Mouse (Mus musculus) limb, embryonic 15.5 days (tissue): ENCODE measurements around the gene Lgr4. TPM values are rescaled to one million over a fixed set of nuclear protein-coding genes. Genes with fewer than 3 reads are reported as not detected.

Experiments
- ATAC-seq: fragments of 200-750 bp; cut with Nextera tagmentation; 2 replicates; pipeline ENCODE4 v1.8.0; 2017; ENCODE audit warnings: low read depth, moderate TSS enrichment; ENCODE audit not compliant: insufficient number of reproducible peaks, low FRiP score, low TSS enrichment
- H3K27ac ChIP-seq: fragments of 300-500 bp; sonication (generic); 2 replicates; pipeline ENCODE4 v1.5.1; 2015; ENCODE audit warnings: moderate library complexity, mild to moderate bottlenecking, inconsistent platforms
- H3K27me3 ChIP-seq: fragments of 300-500 bp; sonication (generic); 2 replicates; pipeline ENCODE4 v1.6.1; 2015; ENCODE audit warnings: inconsistent platforms
- H3K36me3 ChIP-seq: fragments of 300-500 bp; sonication (generic); 2 replicates; pipeline ENCODE4 v1.6.1; 2015; ENCODE audit warnings: inconsistent platforms
- H3K4me1 ChIP-seq: fragments of 300-500 bp; sonication (generic); 2 replicates; pipeline ENCODE4 v1.6.1; 2015; ENCODE audit warnings: inconsistent platforms
- H3K4me2 ChIP-seq: fragments of 300-500 bp; sonication (generic); 2 replicates; pipeline ENCODE4 v1.6.1; 2015; ENCODE audit warnings: mild to moderate bottlenecking, inconsistent platforms
- H3K4me3 ChIP-seq: fragments of 300-500 bp; sonication (generic); 2 replicates; pipeline ENCODE4 v1.5.1; 2015; ENCODE audit warnings: mild to moderate bottlenecking, inconsistent platforms
- H3K9ac ChIP-seq: fragments of 300-500 bp; sonication (generic); 2 replicates; pipeline ENCODE4 v1.6.1; 2015; ENCODE audit warnings: inconsistent platforms
- H3K9me3 ChIP-seq: fragments of 300-500 bp; sonication (generic); 2 replicates; pipeline ENCODE4 v1.6.1; 2016; ENCODE audit warnings: inconsistent platforms
- WGBS: fragments of 180-500 bp; shearing (Covaris S2); methylation state at CpG from one replicate; pipeline ENCODE4 v1.1.7; 2015; 5-methylcytosine and 5-hydroxymethylcytosine counted together
- polyA plus RNA-seq: library from polyadenylated mRNA; unstranded; fragments of >200 nt; fragmentation: Nextera tagmentation; extraction: Ambion mirVana; gene quantifications from 2 replicates; pipeline ENCODE4 v1.2.1, GENCODE M21; 2015

Gene Lgr4
- polyA plus RNA-seq, 1 experiment from 2014 or later, result 15.1 TPM

- Histone ChIP-seq H3K9ac (no peak overlapping the region), H3K9me3 (no peaks in the 10 kb centered on the region), H3K27me3 (no peaks in the 10 kb centered on the region), H3K4me3 (no peak overlapping the region), H3K4me2 (no peak overlapping the region), H3K4me1 (no peaks in the 10 kb centered on the region), H3K36me3 (peaks cover 27% of the 10 kb centered on the region), H3K27ac (no peak overlapping the region)
- WGBS, result under 1% methylated on average over 7 of the region's 7 CpGs
- no peak for ATAC-seq
Measured at GRCm38 (mm10) chr2:109904171-109904821, 13.2 kb upstream of the Lgr4 start.

- 60% methylated on average over 2 of the region's 2 CpGs for WGBS
- no peaks in the 10 kb centered on the region for H3K27me3 ChIP-seq
- no peak for ATAC-seq
- no peak overlapping the region for H3K27ac ChIP-seq
- no peak overlapping the region for H3K4me3 ChIP-seq
- no peak overlapping the region for H3K9ac ChIP-seq
- no peak overlapping the region for H3K4me2 ChIP-seq
- H3K4me1 ChIP-seq, result no peaks in the 10 kb centered on the region
- H3K36me3 ChIP-seq, result no peaks in the 10 kb centered on the region
- no peaks in the 10 kb centered on the region for H3K9me3 ChIP-seq
Measured at GRCm38 (mm10) chr2:109909122-109909521, 8.3 kb upstream of the Lgr4 start.

- H3K27ac ChIP-seq, result no peak overlapping the region
- H3K36me3 ChIP-seq, result no peaks in the 10 kb centered on the region
- H3K4me3 ChIP-seq, result no peak overlapping the region
- no peak overlapping the region for H3K4me2 ChIP-seq
- WGBS, result 73% methylated on average over 8 of the region's 8 CpGs
- H3K4me1 ChIP-seq, result peaks cover 5% of the 10 kb centered on the region; the same call in 1 of the 2 replicates
- H3K9ac ChIP-seq, result no peak overlapping the region
- H3K27me3 ChIP-seq, result no peaks in the 10 kb centered on the region
- no peak for ATAC-seq
- no peaks in the 10 kb centered on the region for H3K9me3 ChIP-seq
Measured at GRCm38 (mm10) chr2:109912216-109912615, 5.2 kb upstream of the Lgr4 start.

- H3K27me3 ChIP-seq, result no peaks in the 10 kb centered on the region
- no peak overlapping the region for H3K4me3 ChIP-seq
- WGBS, result 81% methylated on average over 12 of the region's 12 CpGs
- no peak overlapping the region for H3K9ac ChIP-seq
- peaks cover 6% of the 10 kb centered on the region; the same call in 1 of the 2 replicates for H3K4me1 ChIP-seq
- H3K27ac ChIP-seq, result no peak overlapping the region
- ATAC-seq, result no peak
- no peak overlapping the region for H3K4me2 ChIP-seq
- no peaks in the 10 kb centered on the region for H3K9me3 ChIP-seq
- no peaks in the 10 kb centered on the region for H3K36me3 ChIP-seq
Measured at GRCm38 (mm10) chr2:109912766-109913165, 4.7 kb upstream of the Lgr4 start.

- no peak overlapping the region for H3K9ac ChIP-seq
- no peak overlapping the region for H3K4me3 ChIP-seq
- H3K27ac ChIP-seq, result no peak overlapping the region
- no peak for ATAC-seq
- WGBS, result 65% methylated on average over 8 of the region's 8 CpGs
- H3K4me1 ChIP-seq, result peaks cover 6% of the 10 kb centered on the region; the same call in 1 of the 2 replicates
- no peaks in the 10 kb centered on the region for H3K27me3 ChIP-seq
- H3K36me3 ChIP-seq, result no peaks in the 10 kb centered on the region
- no peak overlapping the region for H3K4me2 ChIP-seq
- no peaks in the 10 kb centered on the region for H3K9me3 ChIP-seq
Measured at GRCm38 (mm10) chr2:109913241-109913640, 4.2 kb upstream of the Lgr4 start.

GRCm38 (mm10) chr2:109914601-109915000 is 2.8 kb upstream of the Lgr4 start:
- no peak overlapping the region for H3K9ac ChIP-seq
- H3K4me3 ChIP-seq, result no peak overlapping the region
- peaks cover 18% of the 10 kb centered on the region for H3K4me1 ChIP-seq
- no peaks in the 10 kb centered on the region for H3K9me3 ChIP-seq
- no peaks in the 10 kb centered on the region for H3K27me3 ChIP-seq
- H3K36me3 ChIP-seq, result no peaks in the 10 kb centered on the region
- H3K27ac ChIP-seq, result no peak overlapping the region
- no peak overlapping the region for H3K4me2 ChIP-seq
- ATAC-seq, result no peak

- Histone ChIP-seq H3K4me2 (peak overlapping the region; percentile 69), H3K9me3 (no peaks in the 10 kb centered on the region), H3K27ac (no peak overlapping the region), H3K9ac (no peak overlapping the region), H3K36me3 (no peaks in the 10 kb centered on the region), H3K27me3 (no peaks in the 10 kb centered on the region), H3K4me1 (peaks cover 34% of the 10 kb centered on the region), H3K4me3 (peak overlapping the region; percentile 92)
- ATAC-seq, result no peak
- 5% methylated on average over 11 of the region's 11 CpGs for WGBS
Measured at GRCm38 (mm10) chr2:109916782-109917495, 508 bp upstream of the Lgr4 start.

- H3K9me3 ChIP-seq, result no peaks in the 10 kb centered on the region
- peak overlapping the region; percentile 88 for H3K9ac ChIP-seq
- H3K4me3 ChIP-seq, result peak overlapping the region; percentile 92
- H3K4me2 ChIP-seq, result peak overlapping the region; percentile 69
- peaks cover 37% of the 10 kb centered on the region for H3K4me1 ChIP-seq
- WGBS, result 5% methylated on average over 22 of the region's 22 CpGs
- H3K36me3 ChIP-seq, result no peaks in the 10 kb centered on the region
- peak overlapping the region; percentile 98 for H3K27ac ChIP-seq
- H3K27me3 ChIP-seq, result no peaks in the 10 kb centered on the region
- no peak for ATAC-seq
Measured at GRCm38 (mm10) chr2:109918592-109919262, 1.3 kb downstream of the Lgr4 start.

- H3K27me3 ChIP-seq, result no peaks in the 10 kb centered on the region
- H3K9ac ChIP-seq, result no peak overlapping the region
- no peak for ATAC-seq
- WGBS, result 77% methylated on average over 7 of the region's 7 CpGs
- no peaks in the 10 kb centered on the region; the same call in 1 of the 2 replicates for H3K36me3 ChIP-seq
- peaks cover 37% of the 10 kb centered on the region for H3K4me1 ChIP-seq
- no peak overlapping the region for H3K27ac ChIP-seq
- no peaks in the 10 kb centered on the region for H3K9me3 ChIP-seq
- H3K4me2 ChIP-seq, result peak overlapping the region; percentile 69
- H3K4me3 ChIP-seq, result peak overlapping the region; percentile 92
Measured at GRCm38 (mm10) chr2:109920471-109920870, 3.0 kb downstream of the Lgr4 start.

GRCm38 (mm10) chr2:109921298-109922035 is 4.0 kb downstream of the Lgr4 start:
- no peak overlapping the region for H3K9ac ChIP-seq
- H3K36me3 ChIP-seq, result peaks cover 5% of the 10 kb centered on the region; the same call in 1 of the 2 replicates
- peaks cover 37% of the 10 kb centered on the region for H3K4me1 ChIP-seq
- H3K27me3 ChIP-seq, result no peaks in the 10 kb centered on the region
- no peak for ATAC-seq
- H3K27ac ChIP-seq, result 0 out of 2 replicates have a peak overlapping the region, but pooled peaks have one; percentile 2
- no peak overlapping the region for H3K4me3 ChIP-seq
- 0 out of 2 replicates have a peak overlapping the region, but pooled peaks have one; percentile 4 for H3K4me2 ChIP-seq
- no peaks in the 10 kb centered on the region for H3K9me3 ChIP-seq
- WGBS, result 35% methylated on average over 8 of the region's 8 CpGs

- H3K4me1 ChIP-seq, result peaks cover 31% of the 10 kb centered on the region
- H3K36me3 ChIP-seq, result peaks cover 5% of the 10 kb centered on the region; the same call in 1 of the 2 replicates
- H3K9me3 ChIP-seq, result no peaks in the 10 kb centered on the region
- H3K9ac ChIP-seq, result no peak overlapping the region
- H3K27ac ChIP-seq, result no peak overlapping the region
- H3K4me3 ChIP-seq, result no peak overlapping the region
- no peak for ATAC-seq
- no peaks in the 10 kb centered on the region for H3K27me3 ChIP-seq
- no peak overlapping the region for H3K4me2 ChIP-seq
- WGBS, result 77% methylated on average over 3 of the region's 3 CpGs
Measured at GRCm38 (mm10) chr2:109922306-109922705, 4.9 kb downstream of the Lgr4 start.
